Mouse (Mus musculus) embryonic facial prominence, embryonic 10.5 days (tissue): Measurements from ENCODE around the gene Cybc1. TPM values are rescaled to one million over a fixed set of nuclear protein-coding genes. Genes with fewer than 3 reads are reported as not detected.

Source experiments
- DNase-seq: peaks from one replicate; pipeline ENCODE4 v3.0.0-alpha.2; 2017; ENCODE audit warnings: low spot score
- H3K27ac ChIP-seq: fragments of 300-500 bp; sonication (generic); replicated peaks from 2 replicates; pipeline ENCODE4 v1.5.1; 2016; ENCODE audit warnings: mild to moderate bottlenecking
- H3K27me3 ChIP-seq: fragments of 300-500 bp; sonication (generic); replicated peaks from 2 replicates; pipeline ENCODE4 v1.6.1; 2016; ENCODE audit warnings: low read depth, mild to moderate bottlenecking; ENCODE audit not compliant: poor library complexity, severe bottlenecking
- H3K36me3 ChIP-seq: fragments of 300-500 bp; sonication (generic); replicated peaks from 2 replicates; pipeline ENCODE4 v1.6.1; 2016; ENCODE audit warnings: mild to moderate bottlenecking, moderate library complexity
- H3K4me1 ChIP-seq: fragments of 300-500 bp; sonication (generic); 2 replicates; pipeline ENCODE4 v1.6.1; 2016
- H3K4me3 ChIP-seq: fragments of 300-500 bp; sonication (generic); 2 replicates; pipeline ENCODE4 v1.5.1; 2016; ENCODE audit warnings: mild to moderate bottlenecking, moderate library complexity
- H3K9me3 ChIP-seq: fragments of 300-500 bp; sonication (generic); 2 replicates; pipeline ENCODE4 v1.6.1; 2016; ENCODE audit warnings: mild to moderate bottlenecking
- WGBS: fragments of 180-500 bp; shearing (Covaris S2); methylation state at CpG from one replicate; pipeline ENCODE4 v1.1.7; 2016; 5-methylcytosine and 5-hydroxymethylcytosine counted together
- polyA plus RNA-seq: library from polyadenylated mRNA; unstranded; fragments of >200 nt; fragmentation: Nextera tagmentation; extraction: Ambion mirVana; gene quantifications from 2 replicates; pipeline ENCODE4 v1.2.1, GENCODE M21; 2016

Cybc1 gene
- polyA plus RNA-seq: 29.4 and 31.4 TPM in 2 replicates

DNA sequence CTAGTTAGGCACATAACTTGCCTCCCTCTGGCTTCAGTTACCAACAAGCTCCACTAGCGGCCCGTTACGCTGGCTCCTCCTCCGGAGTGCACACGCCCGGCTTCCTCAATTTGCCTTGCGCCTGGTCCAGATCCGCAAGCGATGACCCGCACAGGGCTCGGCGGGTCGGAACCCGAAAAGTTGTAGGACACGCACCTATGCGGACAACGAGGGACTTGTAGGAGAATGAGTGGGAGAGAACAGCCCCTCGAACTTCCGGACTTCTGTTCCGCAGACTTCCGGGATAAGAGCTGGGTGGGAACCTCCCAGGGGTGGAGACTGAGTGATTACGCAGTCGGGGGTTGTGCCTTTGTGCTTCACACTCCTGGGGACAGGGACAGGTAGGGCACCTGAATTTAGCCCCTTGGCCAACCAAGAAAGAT, at the start of gene Cybc1:
TSS of gene Cybc1 (minus strand) at position 305 of the 422 bp plus-strand sequence.
- no peaks in the 10 kb centered on the region for H3K27me3 ChIP-seq
- no peaks in the 10 kb centered on the region for H3K9me3 ChIP-seq
- H3K4me3 ChIP-seq: peak within 1 kb of the TSS; percentile 75
- H3K36me3 ChIP-seq: peaks cover 39% of the 10 kb centered on the region
- peak; percentile 81 for DNase-seq
- H3K27ac ChIP-seq: peak within 1 kb of the TSS; percentile 85
- H3K4me1 ChIP-seq: peaks cover 19% of the 10 kb centered on the region
- under 1% methylated on average over 23 of the region's 23 CpGs for WGBS

DNA sequence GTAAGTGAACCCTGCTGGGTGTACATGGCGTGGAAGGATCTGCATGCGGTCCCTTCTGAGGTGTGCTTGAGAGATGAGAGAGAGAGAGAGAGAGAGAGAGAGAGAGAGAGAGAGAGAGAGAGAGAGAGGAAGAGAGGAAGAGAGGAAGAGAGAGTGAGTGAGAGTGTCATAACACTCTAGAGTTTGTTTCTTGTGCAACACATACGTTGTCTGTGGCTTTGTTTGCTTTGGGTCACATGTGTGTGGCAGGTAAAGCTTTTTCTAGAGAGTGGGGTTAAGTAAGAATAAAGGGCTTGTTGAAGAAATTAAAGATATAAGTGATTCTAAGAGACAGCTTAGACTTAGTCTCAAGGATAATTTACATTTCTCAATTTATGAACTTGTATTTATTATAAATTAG, 48.9 kb upstream of the Cybc1 start:
- no peak overlapping the region for H3K27ac ChIP-seq
- no peaks in the 10 kb centered on the region for H3K9me3 ChIP-seq
- no peak for DNase-seq
- peaks cover 56% of the 10 kb centered on the region for H3K36me3 ChIP-seq
- no peaks in the 10 kb centered on the region for H3K27me3 ChIP-seq
- no peak overlapping the region for H3K4me3 ChIP-seq
- 97% methylated on average over 3 of the region's 3 CpGs for WGBS
- no peaks in the 10 kb centered on the region; the same call in 1 of the 2 replicates for H3K4me1 ChIP-seq

DNA sequence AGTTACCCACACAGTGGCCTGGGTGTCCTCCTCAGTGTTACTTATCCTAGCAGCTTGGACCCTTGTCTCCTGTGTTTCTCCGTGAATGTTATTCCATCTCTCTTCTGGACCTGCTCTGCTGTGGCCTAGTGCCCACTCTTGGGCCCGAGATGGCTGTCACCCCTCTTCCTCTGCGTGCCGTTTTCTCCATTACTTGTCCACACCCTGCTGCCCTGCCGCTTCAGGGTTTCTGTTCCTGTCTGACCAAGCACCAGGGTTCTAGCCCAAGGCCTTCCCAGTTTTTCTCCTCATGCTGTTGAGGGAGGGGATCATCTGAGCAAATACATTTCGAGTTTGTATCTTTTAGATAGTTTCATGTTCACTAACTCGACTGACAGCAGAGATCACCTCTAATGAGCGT, 48.4 kb upstream of the Cybc1 start:
- no peak overlapping the region for H3K27ac ChIP-seq
- H3K4me1 ChIP-seq: no peaks in the 10 kb centered on the region; the same call in 1 of the 2 replicates
- no peak overlapping the region for H3K4me3 ChIP-seq
- H3K9me3 ChIP-seq: no peaks in the 10 kb centered on the region
- H3K27me3 ChIP-seq: no peaks in the 10 kb centered on the region
- WGBS: 93% methylated on average over 8 of the region's 8 CpGs
- no peak for DNase-seq
- H3K36me3 ChIP-seq: peaks cover 57% of the 10 kb centered on the region

DNA sequence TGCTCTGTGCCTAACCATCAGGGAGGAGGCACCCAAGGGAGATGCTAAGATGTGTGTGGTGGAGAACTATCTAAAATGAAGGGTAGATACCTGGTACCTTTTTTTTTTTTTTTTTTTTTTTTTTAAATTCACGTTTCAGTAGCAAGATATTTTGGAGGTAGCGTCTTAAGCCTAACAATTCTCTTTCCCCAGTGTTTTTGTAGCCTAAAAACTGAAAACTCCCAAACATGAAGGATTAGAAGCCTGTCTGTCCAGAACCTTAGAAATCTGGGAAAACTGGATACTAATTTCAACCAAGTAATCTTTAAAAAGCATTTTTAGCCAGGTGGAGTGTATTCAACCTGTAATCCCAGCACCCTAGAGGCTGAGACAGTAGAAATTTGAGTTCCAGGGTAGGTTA, 32.0 kb upstream of the Cybc1 start:
- Histone ChIP-seq H3K27me3 (no peaks in the 10 kb centered on the region), H3K4me1 (peaks cover 26% of the 10 kb centered on the region), H3K9me3 (no peaks in the 10 kb centered on the region), H3K27ac (peak overlapping the region; percentile 92), H3K36me3 (peaks cover 54% of the 10 kb centered on the region), H3K4me3 (peak overlapping the region; percentile 100)
- no peak for DNase-seq
- WGBS: 61% methylated on average over 2 of the region's 2 CpGs

DNA sequence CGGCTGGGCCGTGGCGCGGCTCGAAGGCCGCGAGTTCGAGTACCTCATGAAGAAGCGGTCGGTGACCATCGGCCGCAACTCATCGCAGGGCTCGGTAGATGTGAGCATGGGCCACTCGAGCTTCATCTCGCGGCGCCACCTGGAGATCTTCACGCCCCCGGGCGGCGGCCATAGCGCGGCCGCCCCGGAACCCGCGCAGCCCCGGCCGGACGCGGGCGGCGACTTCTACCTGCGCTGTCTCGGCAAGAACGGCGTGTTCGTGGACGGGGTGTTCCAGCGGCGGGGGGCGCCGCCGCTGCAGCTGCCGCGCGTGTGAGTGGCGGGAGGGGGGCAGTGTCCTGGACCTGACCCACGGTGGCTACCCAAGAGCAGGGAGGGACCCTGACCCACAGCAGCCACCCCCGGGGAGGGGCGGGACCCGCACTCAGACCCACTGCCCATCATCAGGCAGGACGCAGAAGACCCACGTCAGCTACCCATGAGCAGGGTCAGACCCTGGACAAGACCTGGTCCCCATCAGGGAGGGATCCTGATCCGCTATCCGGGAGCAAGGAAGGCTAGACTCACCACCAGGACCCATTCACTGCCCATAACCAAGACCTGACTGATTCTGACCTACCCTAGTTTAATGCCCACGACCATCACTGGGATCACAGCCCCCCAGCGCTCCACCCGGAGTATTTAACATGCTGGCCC, 31.2 kb upstream of the Cybc1 start:
- Histone ChIP-seq H3K4me3 (peak overlapping the region; percentile 100), H3K27me3 (no peaks in the 10 kb centered on the region), H3K36me3 (peaks cover 54% of the 10 kb centered on the region), H3K27ac (peak overlapping the region; percentile 92), H3K9me3 (no peaks in the 10 kb centered on the region), H3K4me1 (peaks cover 26% of the 10 kb centered on the region)
- peak; percentile 57 for DNase-seq
- under 1% methylated on average over 59 of the region's 60 CpGs for WGBS

DNA sequence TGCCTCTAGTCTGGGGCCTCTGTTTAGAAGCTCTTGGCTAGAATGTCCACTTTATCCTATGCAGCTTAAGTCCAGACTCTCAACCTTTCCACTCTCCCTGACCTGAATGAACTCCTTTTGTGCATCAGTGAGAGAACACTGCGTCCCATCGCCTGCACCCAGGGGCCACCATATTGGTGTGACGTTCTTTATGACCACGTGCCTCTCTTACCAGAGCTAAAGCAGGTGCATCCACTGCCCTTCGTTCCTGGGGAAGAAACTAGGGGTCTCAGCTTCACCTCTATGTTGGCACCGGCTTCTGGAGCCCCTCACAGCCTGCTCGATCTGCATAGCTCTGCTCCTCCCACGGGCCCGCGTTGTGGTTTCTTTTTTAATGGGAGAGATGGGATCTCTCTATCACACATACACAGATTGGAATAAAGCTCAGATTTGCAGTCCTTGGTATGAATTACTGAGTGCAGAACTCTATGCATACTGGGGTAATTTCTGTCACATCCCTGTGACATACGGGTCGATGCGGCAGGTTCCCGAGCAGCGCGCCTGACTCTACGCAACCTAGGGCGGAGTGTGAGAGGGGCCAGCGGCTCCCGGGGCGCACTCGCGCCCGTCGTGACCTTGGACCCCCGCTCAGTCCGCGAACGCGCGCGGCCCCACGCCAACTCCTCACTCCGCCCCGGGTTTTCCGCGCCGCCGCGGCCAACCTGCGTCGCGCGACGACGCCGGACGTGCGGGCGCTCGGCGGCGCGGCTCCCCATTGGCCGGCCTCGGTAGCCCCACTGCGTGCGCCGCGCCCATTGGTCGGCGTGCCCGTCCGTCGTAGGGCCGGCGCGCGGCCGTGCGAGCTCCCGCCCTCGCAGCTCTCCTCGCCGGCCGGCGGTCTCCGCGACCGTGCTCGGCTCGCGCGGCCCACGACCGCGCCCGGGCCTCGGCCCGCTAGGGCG, 30.3 kb upstream of the Cybc1 start, which contains the start of gene Foxk2:
TSS of gene Foxk2 (plus strand) at position 831 of the 941 bp plus-strand sequence.
- peak; percentile 93 for DNase-seq
- Histone ChIP-seq H3K27me3 (no peaks in the 10 kb centered on the region), H3K9me3 (no peaks in the 10 kb centered on the region), H3K27ac (peak within 1 kb of the TSS; percentile 92), H3K4me3 (peak within 1 kb of the TSS; percentile 100), H3K36me3 (peaks cover 54% of the 10 kb centered on the region), H3K4me1 (peaks cover 26% of the 10 kb centered on the region)
- WGBS: under 1% methylated on average over 91 of the region's 91 CpGs

DNA sequence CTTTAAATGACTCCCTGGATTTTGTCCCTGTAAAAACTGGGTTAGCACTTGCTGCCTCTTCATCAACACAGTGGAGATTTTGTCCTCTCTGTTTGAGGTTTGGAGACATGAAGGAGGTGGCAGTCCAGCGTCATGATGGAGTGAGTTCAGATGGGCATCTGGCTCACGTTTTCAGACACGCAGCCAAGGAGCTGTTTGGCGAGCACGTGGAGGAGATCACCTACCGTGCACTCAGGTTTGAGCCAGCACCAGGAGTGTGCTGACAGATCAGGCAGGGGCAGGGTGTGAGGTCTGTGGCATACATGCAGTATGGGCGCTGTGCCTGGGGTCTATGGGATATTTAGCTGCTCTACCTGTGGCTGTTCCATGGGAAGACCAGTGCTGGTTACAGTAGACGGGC, 21.1 kb upstream of the Cybc1 start:
- Histone ChIP-seq H3K36me3 (peaks cover 98% of the 10 kb centered on the region), H3K4me1 (no peaks in the 10 kb centered on the region)
- DNase-seq: no peak

DNA sequence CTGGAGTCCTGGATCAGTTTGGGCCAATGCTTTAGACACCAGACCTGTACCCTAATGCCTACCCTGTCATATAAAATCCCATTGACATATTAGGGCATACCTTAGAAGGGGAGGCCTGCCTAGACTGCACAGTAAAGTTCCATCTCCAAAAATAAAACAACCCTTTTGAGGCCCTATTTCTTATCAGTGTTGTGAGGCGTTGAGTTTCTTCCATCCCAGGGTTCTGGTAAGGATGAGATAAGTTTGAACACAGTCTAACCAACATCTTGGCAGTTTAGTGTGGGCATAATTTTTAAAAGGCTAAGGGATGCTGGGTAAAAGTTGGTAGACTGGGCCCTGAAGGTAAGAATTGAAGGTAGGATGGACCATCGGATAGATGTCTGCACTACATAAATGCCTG, 10.5 kb upstream of the Cybc1 start:
- Histone ChIP-seq H3K4me1 (peaks cover 23% of the 10 kb centered on the region), H3K27me3 (no peaks in the 10 kb centered on the region), H3K27ac (no peak overlapping the region), H3K4me3 (no peak overlapping the region), H3K36me3 (peaks cover 56% of the 10 kb centered on the region), H3K9me3 (no peaks in the 10 kb centered on the region)
- DNase-seq: no peak
- WGBS: 95% methylated on average over 2 of the region's 2 CpGs

More for the DNA sequence above, 21.1 kb upstream of the Cybc1 start:
- 93% methylated on average over 8 of the region's 8 CpGs for WGBS
- Histone ChIP-seq H3K27ac (no peak overlapping the region), H3K4me3 (no peak overlapping the region), H3K9me3 (no peaks in the 10 kb centered on the region), H3K27me3 (no peaks in the 10 kb centered on the region)

DNA sequence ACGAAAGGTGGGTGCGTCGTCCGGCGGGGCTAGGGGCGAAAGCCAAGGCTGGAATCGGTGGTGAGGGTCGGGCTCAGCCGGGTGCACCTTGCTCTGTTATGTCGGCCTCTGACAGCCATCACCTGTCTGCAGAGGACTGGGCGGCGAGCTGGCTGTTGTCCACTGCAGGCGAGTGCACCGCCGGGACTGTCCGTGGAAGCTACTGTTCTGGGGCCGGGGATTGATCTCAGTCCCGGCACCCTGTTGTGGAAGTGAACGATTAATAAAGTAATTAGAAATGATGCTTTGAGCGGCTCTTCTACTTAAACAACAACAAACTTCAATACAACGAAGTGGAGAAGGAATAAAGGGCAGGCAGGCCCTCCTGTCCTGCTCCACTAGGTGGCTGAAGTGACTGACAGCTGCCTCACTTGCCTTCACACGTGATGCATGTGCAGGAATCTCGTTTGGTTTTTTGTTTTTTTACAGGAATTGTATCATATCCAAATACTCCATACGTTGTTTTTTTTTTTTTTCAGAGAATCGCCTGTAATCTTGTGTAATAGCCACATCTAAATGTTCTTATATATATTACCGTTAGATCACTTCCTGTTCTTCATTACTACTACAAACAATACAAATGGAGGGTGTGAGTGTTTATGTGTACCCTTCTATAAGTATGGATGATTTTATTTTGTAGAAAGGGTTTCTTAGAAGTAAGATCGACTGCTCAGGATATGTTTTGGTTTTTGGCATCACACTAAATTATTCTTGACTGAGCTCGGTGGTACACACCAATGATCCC, 8.4 kb upstream of the Cybc1 start:
- peaks cover 37% of the 10 kb centered on the region for H3K36me3 ChIP-seq
- no peaks in the 10 kb centered on the region for H3K27me3 ChIP-seq
- peak overlapping the region; percentile 78 for H3K4me3 ChIP-seq
- peak overlapping the region; percentile 96 for H3K27ac ChIP-seq
- DNase-seq: no peak
- no peaks in the 10 kb centered on the region for H3K9me3 ChIP-seq
- H3K4me1 ChIP-seq: peaks cover 23% of the 10 kb centered on the region
- 7% methylated on average over 28 of the region's 28 CpGs for WGBS

DNA sequence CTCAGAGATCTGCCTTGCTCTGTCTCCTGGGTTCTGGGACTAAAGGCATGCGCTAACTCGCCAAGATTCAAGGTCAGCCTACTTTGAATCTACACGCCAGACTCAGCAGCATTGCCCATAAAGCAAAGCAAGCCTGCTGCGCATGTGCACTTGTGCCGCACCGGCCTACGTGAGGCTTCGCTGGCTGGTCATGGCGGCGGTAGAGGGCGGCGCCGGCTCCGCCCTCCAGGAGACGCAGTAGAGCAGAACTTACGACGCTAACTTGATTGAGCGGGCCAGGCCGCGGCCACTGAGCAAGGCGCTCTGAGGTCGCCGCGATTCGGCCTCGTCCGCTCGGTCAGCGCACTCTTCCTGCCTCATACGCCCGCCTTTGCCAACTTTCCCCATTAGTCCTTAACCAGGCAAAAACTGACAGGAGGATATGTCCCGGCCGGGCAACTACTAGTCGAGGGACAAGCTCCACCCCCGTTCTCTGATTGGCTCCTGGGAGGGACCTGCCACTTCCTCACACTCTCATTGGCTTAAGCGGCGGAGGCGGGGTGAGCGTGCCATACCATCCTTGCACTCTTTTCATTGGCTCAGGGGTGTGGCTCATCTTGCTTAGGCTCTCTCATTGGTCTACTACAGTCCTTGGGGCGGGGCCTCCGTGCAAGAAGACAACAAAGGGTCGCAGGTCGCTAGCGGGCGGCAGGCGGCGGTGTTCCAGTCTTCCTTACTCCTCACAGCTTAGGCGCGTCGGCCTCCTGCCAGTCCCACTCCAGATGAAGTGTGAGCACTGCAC, 7.6 kb upstream of the Cybc1 start, which contains the start of gene Narf:
TSS of gene Narf (plus strand) at position 690 of the 781 bp plus-strand sequence.
- Histone ChIP-seq H3K9me3 (no peaks in the 10 kb centered on the region), H3K27me3 (no peaks in the 10 kb centered on the region), H3K27ac (peak within 1 kb of the TSS; percentile 96), H3K36me3 (peaks cover 29% of the 10 kb centered on the region), H3K4me3 (peak within 1 kb of the TSS; percentile 78), H3K4me1 (peaks cover 23% of the 10 kb centered on the region)
- peak; percentile 98 for DNase-seq
- under 1% methylated on average over 50 of the region's 50 CpGs for WGBS

DNA sequence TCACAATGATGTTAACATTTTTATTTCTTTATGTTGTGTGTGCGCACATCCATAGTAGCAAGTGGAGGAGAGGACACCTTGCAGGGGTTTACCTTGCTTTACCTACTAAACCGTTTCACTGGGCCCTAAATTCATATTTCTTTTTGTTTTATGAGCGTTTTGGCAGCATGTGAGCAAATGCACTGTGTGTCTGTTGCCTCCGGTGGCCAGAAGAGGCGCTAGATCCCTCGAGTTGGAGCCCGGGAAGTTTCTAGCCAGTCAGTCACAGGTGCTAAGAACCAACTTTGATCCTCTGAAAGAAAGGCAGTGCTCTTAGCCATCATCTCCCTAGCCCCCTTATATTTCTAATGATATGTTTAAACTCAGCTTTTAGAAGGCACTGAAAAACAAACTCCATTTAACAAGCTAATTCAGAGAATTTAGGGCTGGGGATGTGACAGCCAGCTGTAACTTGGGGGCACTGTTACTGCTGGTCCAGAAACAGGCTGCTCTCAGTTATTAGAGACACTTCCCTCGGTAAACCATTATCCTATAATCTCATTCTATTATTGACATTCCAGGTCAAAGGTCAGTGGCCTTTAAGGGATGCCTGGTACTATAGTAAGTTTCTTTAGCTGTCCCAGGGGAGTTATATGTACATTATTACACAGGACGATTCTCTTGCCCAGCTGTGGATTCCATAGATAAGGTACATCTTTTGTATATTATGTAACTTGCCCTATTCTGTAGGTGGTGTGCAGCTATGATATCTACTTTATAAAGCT, 6.5 kb upstream of the Cybc1 start:
- peak; percentile 56 for DNase-seq
- Histone ChIP-seq H3K4me1 (peaks cover 23% of the 10 kb centered on the region), H3K27ac (peak overlapping the region; percentile 96), H3K4me3 (peak overlapping the region; percentile 78), H3K9me3 (no peaks in the 10 kb centered on the region), H3K36me3 (peaks cover 18% of the 10 kb centered on the region), H3K27me3 (no peaks in the 10 kb centered on the region)
- 25% methylated on average over 9 of the region's 9 CpGs for WGBS
